Mouse (Mus musculus) heart, embryonic 14.5 days (tissue): ENCODE data around the gene Entpd6. TPM values are rescaled to one million over a fixed set of nuclear protein-coding genes. Genes with fewer than 3 reads are reported as not detected.

ENCODE experiments used
- ATAC-seq: fragments of 200-750 bp; cut with Nextera tagmentation; 2 replicates; pipeline ENCODE4 v1.8.0; 2017; ENCODE audit warnings: low read depth, moderate TSS enrichment; ENCODE audit not compliant: insufficient number of reproducible peaks, insufficient read depth, low FRiP score
- H3K27ac ChIP-seq, 2 experiments: fragments of 200-500 bp in 1 of 2; fragments of 300-500 bp in 1 of 2; sonication (generic) in 1 of 2; replicated peaks in 1 of 2; 2 replicates each; pipeline ENCODE4 v1.5.1; 2012 to 2014; ENCODE audit warnings: low read depth in 2 of 2, low read length in 2 of 2, control low read depth in 1 of 2, mild to moderate bottlenecking in 1 of 2, mixed read lengths in 1 of 2; ENCODE audit not compliant: control insufficient read depth in 1 of 2, insufficient read depth in 1 of 2
- H3K27me3 ChIP-seq: fragments of 300-500 bp; sonication (generic); 2 replicates; pipeline ENCODE4 v1.6.1; 2014; ENCODE audit warnings: mild to moderate bottlenecking, low read length, control low read depth; ENCODE audit not compliant: control insufficient read depth, insufficient read depth
- H3K36me3 ChIP-seq: fragments of 300-500 bp; sonication (generic); 2 replicates; pipeline ENCODE4 v1.6.1; 2014; ENCODE audit warnings: mild to moderate bottlenecking, control low read depth, low read length, mixed read lengths; ENCODE audit not compliant: control insufficient read depth, insufficient read depth
- H3K4me1 ChIP-seq, 2 experiments: fragments of 200-500 bp in 1 of 2; fragments of 300-500 bp in 1 of 2; sonication (generic) in 1 of 2; 2 replicates each; pipeline ENCODE4 v1.6.1; 2012 to 2014; ENCODE audit warnings: low read length in 2 of 2, control low read depth in 1 of 2, mixed read lengths in 1 of 2; ENCODE audit not compliant: control insufficient read depth in 2 of 2, insufficient read depth in 2 of 2
- H3K4me2 ChIP-seq: fragments of 300-500 bp; sonication (generic); 2 replicates; pipeline ENCODE4 v1.6.1; 2014; ENCODE audit warnings: mild to moderate bottlenecking, low read length
- H3K4me3 ChIP-seq, 2 experiments: fragments of 200-500 bp in 1 of 2; fragments of 300-500 bp in 1 of 2; sonication (generic) in 1 of 2; 2 replicates each; pipeline ENCODE4 v1.5.1; 2012 to 2014; ENCODE audit warnings: low read length in 2 of 2, mild to moderate bottlenecking in 2 of 2, control low read depth in 1 of 2, low read depth in 1 of 2, moderate library complexity in 1 of 2; ENCODE audit not compliant: control insufficient read depth in 1 of 2, insufficient read depth in 1 of 2
- H3K9ac ChIP-seq: fragments of 300-500 bp; sonication (generic); 2 replicates; pipeline ENCODE4 v1.6.1; 2014; ENCODE audit warnings: mild to moderate bottlenecking, low read length
- H3K9me3 ChIP-seq: fragments of 300-500 bp; sonication (generic); 2 replicates; pipeline ENCODE4 v1.6.1; 2016; ENCODE audit warnings: low read length, control low read depth; ENCODE audit not compliant: control insufficient read depth
- WGBS: fragments of 180-500 bp; shearing (Covaris S2); extraction: QIAGEN DNeasy Blood & Tissue Kit; methylation state at CpG from one replicate; pipeline ENCODE4 v1.1.7; 2014; 5-methylcytosine and 5-hydroxymethylcytosine counted together
- polyA plus RNA-seq: library from polyadenylated mRNA; unstranded; fragments of >200 nt; fragmentation: Nextera tagmentation; extraction: Ambion mirVana; gene quantifications from 2 replicates; pipeline ENCODE4 v1.2.1, GENCODE M21; 2014

Entpd6 gene
- polyA plus RNA-seq, 1 experiment from 2014 or later: 18.5 TPM

GRCm38 (mm10) chr2:150770747-150771146 is 21.9 kb downstream of the Entpd6 start:
- ATAC-seq: peak; percentile 83
- peak overlapping the region; percentile 92 to 96 for H3K27ac ChIP-seq
- WGBS: 26% methylated on average over 1 of the region's 1 CpGs
- no peak overlapping the region for H3K4me3 ChIP-seq
- peak overlapping the region; percentile 54; the same call in 1 of the 2 replicates for H3K9ac ChIP-seq
- H3K36me3 ChIP-seq: no peaks in the 10 kb centered on the region; the same call in 1 of the 2 replicates
- H3K9me3 ChIP-seq: no peaks in the 10 kb centered on the region
- no peaks in the 10 kb centered on the region for H3K27me3 ChIP-seq
- H3K4me2 ChIP-seq: peak overlapping the region; percentile 14; the same call in 1 of the 2 replicates
- peaks cover 66 to 78% of the 10 kb centered on the region in 2 experiments for H3K4me1 ChIP-seq

- Histone ChIP-seq H3K9ac (peak overlapping the region; percentile 13; the same call in 1 of the 2 replicates), H3K4me2 (0 out of 2 replicates have a peak overlapping the region, but pooled peaks have one; percentile 14), H3K4me1 (peaks cover 65 to 78% of the 10 kb centered on the region in 2 experiments), H3K27ac (peak overlapping the region; percentile 92 to 96), H3K36me3 (no peaks in the 10 kb centered on the region; the same call in 1 of the 2 replicates), H3K4me3 (no peak overlapping the region), H3K27me3 (no peaks in the 10 kb centered on the region), H3K9me3 (no peaks in the 10 kb centered on the region)
- no peak for ATAC-seq
- WGBS: 30% methylated on average over 6 of the region's 6 CpGs
These were observed 22.3 kb downstream of the Entpd6 start for GRCm38 (mm10) chr2:150771169-150771568.

GRCm38 (mm10) chr2:150771996-150772395 is 23.2 kb downstream of the Entpd6 start:
- Histone ChIP-seq H3K27ac (peak overlapping the region; percentile 92 to 96), H3K4me3 (no peak overlapping the region), H3K27me3 (no peaks in the 10 kb centered on the region), H3K9me3 (no peaks in the 10 kb centered on the region), H3K9ac (peak overlapping the region; percentile 50), H3K4me2 (peak overlapping the region; percentile 38; the same call in 1 of the 2 replicates), H3K4me1 (peaks cover 57 to 73% of the 10 kb centered on the region in 2 experiments), H3K36me3 (no peaks in the 10 kb centered on the region; the same call in 1 of the 2 replicates)
- WGBS: 70% methylated on average over 8 of the region's 8 CpGs
- no peak for ATAC-seq

GRCm38 (mm10) chr2:150772466-150773119 is 23.8 kb downstream of the Entpd6 start:
- no peaks in the 10 kb centered on the region for H3K27me3 ChIP-seq
- WGBS: 25% methylated on average over 10 of the region's 10 CpGs
- ATAC-seq: peak; percentile 64
- H3K36me3 ChIP-seq: no peaks in the 10 kb centered on the region
- peak overlapping the region; percentile 38; the same call in 1 of the 2 replicates for H3K4me2 ChIP-seq
- no peak overlapping the region for H3K4me3 ChIP-seq
- peak overlapping the region; percentile 50 for H3K9ac ChIP-seq
- H3K4me1 ChIP-seq: peaks cover 55 to 68% of the 10 kb centered on the region in 2 experiments
- no peaks in the 10 kb centered on the region for H3K9me3 ChIP-seq
- peak overlapping the region; percentile 92 to 96 for H3K27ac ChIP-seq

- no peak overlapping the region for H3K9ac ChIP-seq
- H3K4me2 ChIP-seq: no peak overlapping the region
- H3K4me1 ChIP-seq: peaks cover 10 to 19% of the 10 kb centered on the region in 2 experiments
- 0 out of 2 replicates have a peak, but pooled peaks cover 3% of the 10 kb centered on the region for H3K9me3 ChIP-seq
- 85% methylated on average over 2 of the region's 2 CpGs for WGBS
- no peaks in the 10 kb centered on the region for H3K36me3 ChIP-seq
- H3K27me3 ChIP-seq: no peaks in the 10 kb centered on the region
- H3K27ac ChIP-seq: no peak overlapping the region
- H3K4me3 ChIP-seq: no peak overlapping the region
- ATAC-seq: no peak
These were observed 34.0 kb downstream of the Entpd6 start for GRCm38 (mm10) chr2:150782801-150783200.

GRCm38 (mm10) chr2:150786251-150787180 is 37.7 kb downstream of the Entpd6 start, which contains the start of gene Pygb:
Gene Pygb (plus strand): TSS chr2:150786735.
- peak within 1 kb of the TSS; percentile 91 for H3K9ac ChIP-seq
- WGBS: 2% methylated on average over 58 of the region's 58 CpGs
- ATAC-seq: peak; percentile 92
- H3K27ac ChIP-seq: peak within 1 kb of the TSS; percentile 77 to 93
- H3K4me3 ChIP-seq: peak within 1 kb of the TSS; percentile 63 to 90
- H3K27me3 ChIP-seq: no peaks in the 10 kb centered on the region
- H3K4me1 ChIP-seq: peaks cover 9 to 31% of the 10 kb centered on the region in 2 experiments
- H3K9me3 ChIP-seq: 0 out of 2 replicates have a peak, but pooled peaks cover 2% of the 10 kb centered on the region
- H3K4me2 ChIP-seq: peak within 1 kb of the TSS; percentile 80
- peaks cover 17% of the 10 kb centered on the region for H3K36me3 ChIP-seq

GRCm38 (mm10) chr2:150787234-150787771 is 38.5 kb downstream of the Entpd6 start:
- Histone ChIP-seq H3K9ac (peak overlapping the region; percentile 91), H3K4me3 (peak overlapping the region; percentile 63 to 90), H3K36me3 (peaks cover 25% of the 10 kb centered on the region), H3K27ac (peak overlapping the region; percentile 71 to 93), H3K27me3 (no peaks in the 10 kb centered on the region), H3K9me3 (no peaks in the 10 kb centered on the region), H3K4me2 (peak overlapping the region; percentile 80), H3K4me1 (peaks cover 9 to 31% of the 10 kb centered on the region in 2 experiments)
- 0 out of 2 replicates have a peak, but pooled peaks have one; percentile 3 for ATAC-seq
- under 1% methylated on average over 23 of the region's 23 CpGs for WGBS
